Mouse (Mus musculus): Measurements from ENCODE around the gene Tpbpa. TPM values are rescaled to one million over a fixed set of nuclear protein-coding genes. Genes with fewer than 3 reads are reported as not detected.
A peak's percentile ranks its signal among the peaks of the same experiment; 100 is the strongest.
"Not testable (repeated sequence)": the region's sequence is repeated elsewhere in the genome, so short reads cannot be mapped to it uniquely, and the experiment has no call there.

Gene Tpbpa
- polyA plus RNA-seq (2014; fragmentation: Nextera tagmentation; extraction: Ambion mirVana): not detected in 2 replicates

GRCm38 (mm10) chr13:60941884-60942283, at the start of gene Tpbpa:
Gene Tpbpa, minus strand, starts transcription at chr13:60941984.
- ATAC-seq (ENCODE audit: insufficient number of reproducible peaks, insufficient read depth, low FRiP score, low read depth); H3K9ac ChIP-seq (replicated peaks; ENCODE audit: low read depth, low read length); H3K27ac ChIP-seq (ENCODE audit: low read length); H3K4me1 ChIP-seq (ENCODE audit: control insufficient read depth, insufficient read depth, low read length); H3K36me3 ChIP-seq (ENCODE audit: control insufficient read depth, insufficient read depth, low read length); H3K4me2 ChIP-seq (replicated peaks; ENCODE audit: low read depth, low read length); H3K9me3 ChIP-seq (ENCODE audit: control insufficient read depth, low read depth, low read length); H3K27me3 ChIP-seq (ENCODE audit: control insufficient read depth, insufficient read depth, low read length); H3K4me3 ChIP-seq (ENCODE audit: low read depth, low read length): not testable (repeated sequence)
- 71% methylated on average over 3 of the region's 3 CpGs for WGBS

- H3K36me3 ChIP-seq (ENCODE audit: control insufficient read depth, insufficient read depth, low read length); ATAC-seq (ENCODE audit: insufficient number of reproducible peaks, insufficient read depth, low FRiP score, low read depth); H3K27me3 ChIP-seq (ENCODE audit: control insufficient read depth, insufficient read depth, low read length); H3K4me3 ChIP-seq (ENCODE audit: low read depth, low read length); H3K4me2 ChIP-seq (replicated peaks; ENCODE audit: low read depth, low read length); H3K4me1 ChIP-seq (ENCODE audit: control insufficient read depth, insufficient read depth, low read length); H3K9ac ChIP-seq (replicated peaks; ENCODE audit: low read depth, low read length); H3K27ac ChIP-seq (ENCODE audit: low read length); H3K9me3 ChIP-seq (ENCODE audit: control insufficient read depth, low read depth, low read length): not testable (repeated sequence)
- 69% methylated on average over 5 of the region's 5 CpGs for WGBS
Measured at GRCm38 (mm10) chr13:60986915-60987314, 45.1 kb upstream of the Tpbpa start.

GRCm38 (mm10) chr13:60972319-60972718, 30.5 kb upstream of the Tpbpa start:
- not testable (repeated sequence) for H3K4me1 ChIP-seq (ENCODE audit: control insufficient read depth, insufficient read depth, low read length); H3K27ac ChIP-seq (ENCODE audit: low read length); H3K9ac ChIP-seq (replicated peaks; ENCODE audit: low read depth, low read length); H3K36me3 ChIP-seq (ENCODE audit: control insufficient read depth, insufficient read depth, low read length); H3K4me2 ChIP-seq (replicated peaks; ENCODE audit: low read depth, low read length); H3K4me3 ChIP-seq (ENCODE audit: low read depth, low read length); ATAC-seq (ENCODE audit: insufficient number of reproducible peaks, insufficient read depth, low FRiP score, low read depth); H3K9me3 ChIP-seq (ENCODE audit: control insufficient read depth, low read depth, low read length); H3K27me3 ChIP-seq (ENCODE audit: control insufficient read depth, insufficient read depth, low read length)
- 73% methylated on average over 4 of the region's 4 CpGs for WGBS

- H3K4me3 ChIP-seq (ENCODE audit: low read depth, low read length); H3K27me3 ChIP-seq (ENCODE audit: control insufficient read depth, insufficient read depth, low read length); H3K4me1 ChIP-seq (ENCODE audit: control insufficient read depth, insufficient read depth, low read length); H3K9me3 ChIP-seq (ENCODE audit: control insufficient read depth, low read depth, low read length); H3K9ac ChIP-seq (replicated peaks; ENCODE audit: low read depth, low read length); H3K4me2 ChIP-seq (replicated peaks; ENCODE audit: low read depth, low read length); ATAC-seq (ENCODE audit: insufficient number of reproducible peaks, insufficient read depth, low FRiP score, low read depth); H3K36me3 ChIP-seq (ENCODE audit: control insufficient read depth, insufficient read depth, low read length); H3K27ac ChIP-seq (ENCODE audit: low read length): not testable (repeated sequence)
- 40% methylated on average over 5 of the region's 5 CpGs for WGBS
Measured at GRCm38 (mm10) chr13:60963985-60964384, 22.2 kb upstream of the Tpbpa start.

- WGBS: 70% methylated on average over 5 of the region's 5 CpGs
- no peak overlapping the region for H3K27ac ChIP-seq (ENCODE audit: low read length)
- H3K9me3 ChIP-seq (ENCODE audit: control insufficient read depth, low read depth, low read length): no peaks in the 10 kb centered on the region; the same call in 1 of the 2 replicates
- H3K36me3 ChIP-seq (ENCODE audit: control insufficient read depth, insufficient read depth, low read length): no peaks in the 10 kb centered on the region
- no peaks in the 10 kb centered on the region for H3K27me3 ChIP-seq (ENCODE audit: control insufficient read depth, insufficient read depth, low read length)
- no peaks in the 10 kb centered on the region for H3K4me1 ChIP-seq (ENCODE audit: control insufficient read depth, insufficient read depth, low read length)
- no peak overlapping the region for H3K4me2 ChIP-seq (replicated peaks; ENCODE audit: low read depth, low read length)
- H3K9ac ChIP-seq (replicated peaks; ENCODE audit: low read depth, low read length): no peak overlapping the region
- no peak for ATAC-seq (ENCODE audit: insufficient number of reproducible peaks, insufficient read depth, low FRiP score, low read depth)
- H3K4me3 ChIP-seq (ENCODE audit: low read depth, low read length): no peak overlapping the region
Measured at GRCm38 (mm10) chr13:60961706-60962105, 19.9 kb upstream of the Tpbpa start.

GRCm38 (mm10) chr13:60936500-60936901, 5.3 kb downstream of the Tpbpa start, which contains the start of the genes Gm49391 and Ctla2a:
Gene Gm49391, minus strand, starts transcription at chr13:60936571.
Gene Ctla2a, minus strand, starts transcription at chr13:60936625.
- no peaks in the 10 kb centered on the region for H3K36me3 ChIP-seq (ENCODE audit: control insufficient read depth, insufficient read depth, low read length)
- peak; percentile 53; the same call in 1 of the 2 replicates for ATAC-seq (ENCODE audit: insufficient number of reproducible peaks, insufficient read depth, low FRiP score, low read depth)
- WGBS: 55% methylated on average over 5 of the region's 5 CpGs

GRCm38 (mm10) chr13:60935490-60935889, 6.3 kb downstream of the Tpbpa start, which contains the start of gene Gm49393:
Gene Gm49393, minus strand, starts transcription at chr13:60935590.
- H3K27ac ChIP-seq (ENCODE audit: low read length); H3K4me3 ChIP-seq (ENCODE audit: low read depth, low read length); H3K9me3 ChIP-seq (ENCODE audit: control insufficient read depth, low read depth, low read length); H3K4me2 ChIP-seq (replicated peaks; ENCODE audit: low read depth, low read length); H3K36me3 ChIP-seq (ENCODE audit: control insufficient read depth, insufficient read depth, low read length); ATAC-seq (ENCODE audit: insufficient number of reproducible peaks, insufficient read depth, low FRiP score, low read depth); H3K27me3 ChIP-seq (ENCODE audit: control insufficient read depth, insufficient read depth, low read length); H3K9ac ChIP-seq (replicated peaks; ENCODE audit: low read depth, low read length); H3K4me1 ChIP-seq (ENCODE audit: control insufficient read depth, insufficient read depth, low read length): not testable (repeated sequence)
- 75% methylated on average over 2 of the region's 2 CpGs for WGBS

More at GRCm38 (mm10) chr13:60936500-60936901, 5.3 kb downstream of the Tpbpa start, which contains the start of the genes Gm49391 and Ctla2a:
- Histone ChIP-seq H3K27ac (ENCODE audit: low read length) (no peak within 1 kb of the TSS), H3K27me3 (ENCODE audit: control insufficient read depth, insufficient read depth, low read length) (no peaks in the 10 kb centered on the region), H3K9ac (replicated peaks; ENCODE audit: low read depth, low read length) (no peak within 1 kb of the TSS), H3K4me2 (replicated peaks; ENCODE audit: low read depth, low read length) (no peak within 1 kb of the TSS), H3K4me3 (ENCODE audit: low read depth, low read length) (no peak within 1 kb of the TSS), H3K4me1 (ENCODE audit: control insufficient read depth, insufficient read depth, low read length) (no peaks in the 10 kb centered on the region), H3K9me3 (ENCODE audit: control insufficient read depth, low read depth, low read length) (no peaks in the 10 kb centered on the region)

GRCm38 (mm10) chr13:60904780-60905179, 37.0 kb downstream of the Tpbpa start, which contains the start of gene Tpbpb:
Gene Tpbpb, minus strand, starts transcription at chr13:60904880.
- ATAC-seq (ENCODE audit: insufficient number of reproducible peaks, insufficient read depth, low FRiP score, low read depth); H3K9ac ChIP-seq (replicated peaks; ENCODE audit: low read depth, low read length); H3K9me3 ChIP-seq (ENCODE audit: control insufficient read depth, low read depth, low read length); H3K4me2 ChIP-seq (replicated peaks; ENCODE audit: low read depth, low read length); H3K4me3 ChIP-seq (ENCODE audit: low read depth, low read length); H3K27me3 ChIP-seq (ENCODE audit: control insufficient read depth, insufficient read depth, low read length); H3K36me3 ChIP-seq (ENCODE audit: control insufficient read depth, insufficient read depth, low read length); H3K4me1 ChIP-seq (ENCODE audit: control insufficient read depth, insufficient read depth, low read length); H3K27ac ChIP-seq (ENCODE audit: low read length): not testable (repeated sequence)
- WGBS: 81% methylated on average over 2 of the region's 2 CpGs

- 0 out of 2 replicates have a peak, but pooled peaks have one; percentile 42 for ATAC-seq (ENCODE audit: insufficient number of reproducible peaks, insufficient read depth, low FRiP score, low read depth)
- H3K4me2 ChIP-seq (replicated peaks; ENCODE audit: low read depth, low read length): no peak within 1 kb of the TSS
- WGBS: 62% methylated on average over 3 of the region's 3 CpGs
- no peak within 1 kb of the TSS for H3K9ac ChIP-seq (replicated peaks; ENCODE audit: low read depth, low read length)
- no peaks in the 10 kb centered on the region for H3K9me3 ChIP-seq (ENCODE audit: control insufficient read depth, low read depth, low read length)
- no peak within 1 kb of the TSS for H3K4me3 ChIP-seq (ENCODE audit: low read depth, low read length)
- no peaks in the 10 kb centered on the region for H3K4me1 ChIP-seq (ENCODE audit: control insufficient read depth, insufficient read depth, low read length)
- H3K27me3 ChIP-seq (ENCODE audit: control insufficient read depth, insufficient read depth, low read length): no peaks in the 10 kb centered on the region
- no peaks in the 10 kb centered on the region for H3K36me3 ChIP-seq (ENCODE audit: control insufficient read depth, insufficient read depth, low read length)
- H3K27ac ChIP-seq (ENCODE audit: low read length): no peak within 1 kb of the TSS
Measured at GRCm38 (mm10) chr13:60897328-60897727, 44.5 kb downstream of the Tpbpa start, which contains the start of gene Ctla2b. Gene Ctla2b, minus strand, starts transcription at chr13:60897447.
